Mouse (Mus musculus) embryonic fibroblast, embryonic 13.5 days (primary cell): Measurements from ENCODE around the gene Nhsl2.
"Not testable (repeated sequence)": the region's sequence is repeated elsewhere in the genome, so short reads cannot be mapped to it uniquely, and the experiment has no call there.

ENCODE experiments used
- CTCF ChIP-seq: IDR thresholded peaks from 2 replicates; pipeline ENCODE4 v1.5.1; 2011; ENCODE audit warnings: mild to moderate bottlenecking, control low read depth, low read length, moderate library complexity, borderline replicate concordance; ENCODE audit not compliant: insufficient read depth
- POLR2A ChIP-seq: IDR thresholded peaks from 2 replicates; pipeline ENCODE4 v1.6.1; 2011; ENCODE audit warnings: low read depth, mild to moderate bottlenecking, control low read depth, low read length, moderate library complexity

- TF ChIP-seq CTCF, POLR2A: not testable (repeated sequence)
These were observed 29.2 kb upstream of the Nhsl2 start for GRCm38 (mm10) chrX:101819980-101820379.
